Mouse (Mus musculus) MN1 (cell line): Measurements from ENCODE around the gene Fam126b.
"Not testable (repeated sequence)": the region's sequence is repeated elsewhere in the genome, so short reads cannot be mapped to it uniquely, and the experiment has no call there.

Experiments
- DNase-seq: peaks from one replicate; pipeline ENCODE4 v3.0.0-alpha.2; 2016; ENCODE audit warnings: low spot score

The Fam126b gene

GRCm38 (mm10) chr1:58568456-58569130 lies 17.5 kb downstream of the Fam126b start:
- DNase-seq = no peak

GRCm38 (mm10) chr1:58566621-58567020 lies 19.5 kb downstream of the Fam126b start:
- DNase-seq = no peak

GRCm38 (mm10) chr1:58564981-58565380 lies 21.1 kb downstream of the Fam126b start:
- no peak for DNase-seq

- peak; percentile 11 for DNase-seq
Observed at GRCm38 (mm10) chr1:58562455-58562854, 23.7 kb downstream of the Fam126b start.

GRCm38 (mm10) chr1:58560370-58560769 lies 25.8 kb downstream of the Fam126b start:
- DNase-seq = not testable (repeated sequence)

- DNase-seq = no peak
Observed at GRCm38 (mm10) chr1:58541386-58541785, 44.7 kb downstream of the Fam126b start.

GRCm38 (mm10) chr1:58507249-58507648 lies 78.9 kb downstream of the Fam126b start:
- DNase-seq = no peak

GRCm38 (mm10) chr1:58504577-58505254 lies 81.4 kb downstream of the Fam126b start, which contains the start of gene Orc2:
TSS of gene Orc2 (minus strand) at chr1:58505109.
- DNase-seq = peak; percentile 95

- no peak for DNase-seq
Observed at GRCm38 (mm10) chr1:58503793-58504370, 82.2 kb downstream of the Fam126b start.

- DNase-seq = no peak
Observed at GRCm38 (mm10) chr1:58503134-58503533, 83.0 kb downstream of the Fam126b start.

- DNase-seq = no peak
Observed at GRCm38 (mm10) chr1:58498758-58499157, 87.4 kb downstream of the Fam126b start.

- no peak for DNase-seq
Observed at GRCm38 (mm10) chr1:58497678-58498077, 88.4 kb downstream of the Fam126b start.

GRCm38 (mm10) chr1:58495603-58496002 lies 90.5 kb downstream of the Fam126b start:
- DNase-seq = no peak

GRCm38 (mm10) chr1:58482647-58483046 lies 103.5 kb downstream of the Fam126b start:
- no peak for DNase-seq

GRCm38 (mm10) chr1:58475662-58476061 lies 110.5 kb downstream of the Fam126b start:
- no peak for DNase-seq
